Mouse (Mus musculus) layer of hippocampus, postnatal 36 days (tissue): ENCODE results near the gene Hhip. TPM values are rescaled to one million over a fixed set of nuclear protein-coding genes. Genes with fewer than 3 reads are reported as not detected.

Source experiments
- DNase-seq, 2 experiments: peaks; one replicate each; pipeline ENCODE4 v3.0.0; 2022
- total RNA-seq, 2 experiments: library from RNA; stranded (reverse); gene quantifications; 2 replicates each; pipeline ENCODE4 v1.2.3; 2021

The Hhip gene
- 1 to 10 TPM; 5.1 to 6.1 TPM for total RNA-seq

GRCm38 (mm10) chr8:80057198-80058174, at the start of gene Hhip:
Hhip (minus strand) TSS chr8:80058006.
- peak; percentile 46 to 51 for DNase-seq

DNA sequence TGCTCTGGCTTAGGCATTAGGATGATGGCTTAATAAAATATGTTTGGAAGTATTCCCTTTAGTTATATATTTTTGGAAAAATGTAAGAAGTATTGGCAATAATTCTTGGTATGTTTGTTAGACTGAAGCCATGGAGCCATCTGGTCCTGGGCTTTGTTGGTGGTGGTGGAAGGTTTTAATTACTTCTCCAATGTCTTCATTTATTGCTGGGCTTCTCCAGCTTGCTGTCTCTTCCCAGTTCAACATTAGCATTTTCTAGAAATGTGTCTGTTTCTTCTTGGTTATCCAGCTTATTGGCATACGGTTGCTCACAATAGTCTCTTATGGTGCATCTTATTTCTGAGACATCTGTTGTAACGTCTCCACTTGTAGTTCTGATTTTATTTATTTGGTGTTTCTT, 29.2 kb upstream of the Hhip start:
- DNase-seq, result no peak

DNA sequence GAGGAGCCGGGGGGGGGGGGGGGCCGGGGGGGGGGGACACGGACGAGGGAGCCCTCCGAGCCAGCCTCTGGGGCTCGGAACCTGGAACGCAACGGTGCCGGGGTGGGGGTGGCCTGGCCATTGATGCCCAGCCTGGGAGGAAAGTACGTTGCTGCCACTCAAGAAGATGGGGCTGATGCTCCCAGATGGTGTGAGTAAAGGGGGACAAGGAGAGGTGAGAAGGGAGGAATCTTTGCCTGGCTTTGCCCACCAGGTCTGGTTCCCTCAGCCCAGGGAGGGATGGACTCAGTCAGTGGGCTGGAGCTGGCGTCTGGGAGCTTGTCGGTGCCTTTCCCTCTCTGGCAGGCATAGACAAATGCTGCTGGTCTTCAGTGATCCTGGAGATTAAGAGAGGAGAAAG, 387 bp upstream of the Hhip start:
- DNase-seq, result no peak

DNA sequence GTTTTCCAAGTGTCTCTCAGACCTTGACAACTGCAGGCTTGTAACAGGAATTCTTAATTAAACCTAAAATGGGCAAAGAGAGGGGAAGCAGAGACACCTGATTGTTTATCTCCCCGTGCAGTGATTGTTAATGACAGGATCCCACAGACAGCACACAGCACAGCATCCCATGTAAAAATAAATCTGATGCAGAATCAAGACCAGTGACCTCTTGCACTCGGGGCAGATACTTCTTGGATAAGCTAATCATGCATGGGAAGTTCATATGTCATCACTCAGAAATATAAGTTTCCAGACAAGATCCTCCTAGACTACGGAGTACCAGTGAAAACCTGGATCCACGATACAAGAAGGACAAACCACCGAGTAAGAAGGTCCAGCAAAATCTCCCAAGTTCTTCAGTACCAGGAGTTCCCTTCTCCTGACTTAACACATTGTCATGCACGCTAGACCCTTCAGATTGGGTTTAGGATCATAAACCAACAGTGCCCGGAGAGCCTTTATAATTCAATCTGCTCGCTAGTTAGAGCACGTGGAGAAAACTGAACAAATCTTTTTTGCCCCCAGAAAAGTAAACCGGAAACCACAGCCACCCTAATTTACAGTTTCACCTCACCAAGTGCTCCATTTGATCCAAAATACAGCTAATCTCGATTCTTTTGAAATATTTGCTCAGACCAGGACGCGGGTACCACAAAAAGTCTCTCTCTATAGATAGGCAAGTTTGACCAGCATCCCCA, 1.3 kb downstream of the Hhip start:
- no peak for DNase-seq

- DNase-seq, result no peak
Measured at GRCm38 (mm10) chr8:80055777-80056176, 2.0 kb downstream of the Hhip start.

- DNase-seq, result no peak
Measured at GRCm38 (mm10) chr8:80055094-80055493, 2.7 kb downstream of the Hhip start.

GRCm38 (mm10) chr8:80054216-80054615, 3.6 kb downstream of the Hhip start:
- DNase-seq, result no peak

GRCm38 (mm10) chr8:80052838-80053237, 5.0 kb downstream of the Hhip start:
- DNase-seq, result no peak

DNA sequence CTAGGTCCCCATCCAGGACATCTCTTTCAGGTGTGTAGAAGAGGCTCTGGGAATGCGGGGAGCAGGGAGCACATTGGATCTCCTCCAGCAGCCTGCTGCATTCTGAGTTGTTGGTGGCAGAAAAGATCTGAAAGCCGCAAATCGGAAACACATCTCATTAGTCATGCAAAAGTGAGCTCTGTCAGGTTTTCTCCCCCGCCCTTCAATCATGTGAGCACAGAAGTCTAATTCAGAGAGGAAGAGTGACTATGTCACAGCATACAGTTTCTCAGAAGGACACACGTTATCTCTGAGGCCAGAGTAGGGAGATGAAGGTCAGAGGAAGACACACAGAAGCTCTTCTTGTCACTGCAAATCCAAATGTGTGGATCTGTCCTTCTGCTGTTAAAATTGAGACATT, 6.3 kb downstream of the Hhip start:
- no peak for DNase-seq

- no peak for DNase-seq
Measured at GRCm38 (mm10) chr8:80049256-80050005, 8.4 kb downstream of the Hhip start.

GRCm38 (mm10) chr8:80048256-80048655, 9.6 kb downstream of the Hhip start:
- no peak for DNase-seq

DNA sequence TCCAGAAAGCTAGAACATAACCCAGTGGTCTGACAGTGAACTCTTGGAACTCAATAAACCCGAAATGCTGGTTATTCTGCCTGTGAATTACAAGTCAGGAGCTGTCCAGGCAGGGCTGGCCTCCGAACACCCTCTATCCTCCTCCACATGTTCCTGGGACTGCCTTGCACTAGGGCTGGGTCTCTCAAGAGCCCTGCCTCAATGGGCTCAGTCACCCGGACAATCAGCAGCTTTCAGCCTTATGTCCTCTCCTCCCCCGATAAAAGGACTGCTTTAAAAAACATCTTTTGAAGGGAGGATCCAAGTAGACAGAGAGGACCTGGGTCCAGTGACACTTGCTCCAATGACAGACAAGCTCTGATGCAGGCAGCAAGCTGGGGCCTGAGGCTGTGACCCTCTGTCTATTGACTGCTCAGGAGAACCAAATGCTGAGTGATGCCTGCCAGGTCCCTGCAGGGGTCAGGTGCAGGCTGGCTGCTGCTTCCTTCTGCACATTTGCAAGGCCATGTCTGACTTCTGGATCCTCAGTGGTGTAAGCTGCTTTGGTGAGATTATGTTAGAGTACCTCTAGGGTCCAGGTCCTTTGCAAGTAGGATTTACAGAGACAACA, 20.1 kb downstream of the Hhip start:
- DNase-seq, result no peak

DNA sequence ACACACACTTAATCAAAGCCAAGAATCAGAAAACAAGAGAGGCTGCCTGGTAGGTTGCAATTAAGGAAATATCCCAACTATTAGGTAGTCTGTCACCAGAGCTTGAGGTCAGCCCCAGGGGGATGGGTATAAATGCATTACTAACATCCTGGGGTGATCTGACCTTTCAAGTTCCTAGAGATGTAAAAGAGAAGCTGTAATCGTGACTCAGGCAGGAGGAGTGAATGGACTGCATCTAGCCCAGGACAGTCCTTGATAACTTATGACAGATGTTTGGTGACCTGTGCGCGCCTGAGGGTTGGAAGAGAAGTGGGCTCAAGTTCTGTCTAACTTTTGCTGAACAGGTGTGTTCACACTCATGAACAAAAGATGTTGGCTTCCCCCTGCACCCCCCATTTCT, 25.2 kb downstream of the Hhip start:
- DNase-seq, result no peak

DNA sequence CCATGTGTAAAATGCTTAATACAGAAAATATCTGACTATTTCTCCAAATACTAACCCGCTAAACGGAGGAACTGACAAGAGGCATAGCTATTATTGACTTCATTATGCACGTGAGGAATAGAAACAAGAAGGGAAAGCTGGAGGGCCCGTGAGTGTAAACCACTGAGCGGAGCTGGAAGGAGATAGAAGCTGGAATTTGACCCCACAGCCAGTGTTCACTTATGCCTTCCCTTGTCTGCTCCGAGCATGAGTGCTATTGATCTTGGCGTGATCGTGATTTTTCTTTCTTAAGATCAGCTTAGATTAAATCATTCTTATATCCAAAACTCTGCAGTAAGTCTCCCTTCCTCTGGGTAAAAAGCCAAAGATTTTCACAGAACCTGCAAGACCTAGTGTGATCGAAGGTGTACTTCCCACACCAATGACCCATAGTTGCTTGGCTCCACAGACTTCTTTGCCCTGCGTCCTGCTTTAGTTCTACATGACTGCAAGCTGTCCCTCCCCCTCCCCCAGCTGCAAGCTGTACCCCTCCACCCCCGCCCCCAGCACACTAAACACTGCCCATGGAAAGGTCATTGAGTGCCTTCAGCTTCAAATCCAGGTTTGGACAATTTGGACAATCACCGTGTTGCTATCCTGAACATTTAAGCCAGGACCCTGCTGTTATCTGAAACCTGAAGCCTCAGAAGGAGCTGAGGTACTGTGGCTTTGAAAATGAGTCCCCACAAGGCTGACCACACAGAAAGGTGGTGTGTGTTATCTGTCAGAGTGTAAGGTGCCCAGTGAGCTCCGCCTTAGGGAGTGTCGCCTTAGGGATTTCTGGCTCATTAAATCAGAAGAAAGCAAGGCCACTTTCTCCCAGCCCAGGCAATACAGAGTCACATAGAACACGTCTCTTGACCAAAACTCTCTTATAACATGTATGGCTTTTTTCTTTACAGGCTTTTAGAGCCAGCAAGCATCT, 26.2 kb downstream of the Hhip start:
- DNase-seq, result no peak

- no peak for DNase-seq
Measured at GRCm38 (mm10) chr8:80029631-80030030, 28.2 kb downstream of the Hhip start.

- no peak for DNase-seq
Measured at GRCm38 (mm10) chr8:80020469-80020868, 37.3 kb downstream of the Hhip start.

GRCm38 (mm10) chr8:80015818-80016217, 42.0 kb downstream of the Hhip start:
- DNase-seq, result no peak

DNA sequence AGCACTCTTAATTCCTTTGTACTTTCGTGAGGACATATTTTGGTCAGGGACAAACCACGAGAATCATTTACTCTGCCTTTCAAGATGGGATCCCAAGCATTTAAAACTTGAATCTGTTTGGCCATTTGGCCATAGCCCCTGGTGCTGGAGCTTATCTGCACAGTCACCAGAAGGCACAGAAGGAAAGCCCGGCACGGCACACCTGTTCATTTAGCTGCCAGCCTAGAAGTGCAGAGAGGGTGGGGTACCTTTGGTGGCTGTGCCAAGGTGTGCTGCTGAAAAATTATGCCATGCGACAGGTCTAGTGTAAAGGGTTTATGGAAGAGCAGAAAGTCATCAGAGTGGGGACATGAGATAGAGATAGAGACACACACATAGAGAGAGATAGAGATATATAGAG, 53.4 kb downstream of the Hhip start:
- DNase-seq, result no peak

DNA sequence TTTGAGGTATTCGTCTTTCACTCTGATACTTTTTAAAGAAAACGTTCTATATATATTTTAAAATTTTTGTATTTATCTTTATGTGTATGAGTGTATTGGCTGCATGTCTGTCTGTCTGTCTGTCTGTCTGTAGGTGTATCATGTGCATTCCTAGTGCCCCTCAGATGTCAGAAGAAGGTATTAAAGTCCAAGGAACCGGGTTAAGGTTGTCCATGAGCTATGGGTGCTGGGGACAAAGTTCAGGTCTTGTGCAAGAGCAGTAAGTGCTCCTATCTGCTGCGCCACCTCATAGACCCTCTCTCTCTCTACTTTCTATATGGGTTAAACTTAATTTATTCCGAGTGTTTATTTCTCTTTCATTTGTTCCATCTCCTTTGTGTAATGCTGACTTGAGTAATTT, 55.5 kb downstream of the Hhip start:
- no peak for DNase-seq

- DNase-seq, result no peak
Measured at GRCm38 (mm10) chr8:79995075-79995474, 62.7 kb downstream of the Hhip start.

DNA sequence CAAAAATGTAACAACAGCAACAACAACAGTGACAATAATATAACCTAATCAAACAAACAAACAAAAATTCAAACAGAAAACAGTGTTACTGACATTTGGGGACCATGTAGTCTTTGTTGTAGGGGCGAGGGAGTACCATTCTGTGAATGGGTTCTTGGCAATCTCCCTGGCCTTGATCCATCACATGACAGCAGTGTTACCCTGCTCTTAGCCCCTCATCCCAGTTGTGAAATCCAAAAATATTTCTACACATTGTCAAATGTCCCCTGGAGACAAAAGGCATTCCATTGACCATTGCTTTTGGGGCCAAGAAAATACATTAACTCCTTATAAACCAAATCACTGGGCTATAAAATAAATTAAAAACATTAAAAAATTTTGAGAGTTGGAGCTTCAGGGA, 64.3 kb downstream of the Hhip start:
- DNase-seq, result no peak
